Mouse (Mus musculus) testis, adult 2 months (tissue): ENCODE measurements around the gene Ddx4.

Experiments used
- CTCF ChIP-seq: fragments of 200-500 bp; IDR thresholded peaks from 2 replicates; pipeline ENCODE4 v1.5.1; 2012; ENCODE audit warnings: low read depth, mild to moderate bottlenecking, inconsistent platforms, low read length, moderate library complexity; ENCODE audit not compliant: control insufficient read depth, insufficient read depth, insufficient replicate concordance
- POLR2A ChIP-seq: fragments of 200-500 bp; IDR thresholded peaks from 2 replicates; pipeline ENCODE4 v1.6.1; 2012; ENCODE audit warnings: low read depth, mild to moderate bottlenecking, inconsistent platforms, low read length, moderate library complexity; ENCODE audit not compliant: control insufficient read depth

DNA sequence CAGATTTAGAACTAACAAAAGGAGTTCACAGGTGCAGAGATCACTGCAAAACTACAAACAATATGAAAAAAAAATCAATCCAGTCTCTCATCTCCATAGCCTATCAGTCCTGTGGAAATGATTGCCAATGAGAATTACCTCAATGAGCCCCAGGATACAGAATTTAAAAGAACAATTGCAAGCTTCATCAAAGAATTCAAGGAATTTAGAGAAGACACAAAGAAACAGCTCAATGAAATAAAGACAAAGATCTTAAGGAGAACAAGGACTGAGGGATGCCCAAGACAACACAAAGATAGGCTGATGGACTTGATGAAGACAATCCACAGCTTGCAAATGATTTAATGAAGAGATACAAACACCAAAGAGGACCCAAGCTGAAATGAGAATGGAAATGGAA, 78.5 kb downstream of the Ddx4 start:
- TF ChIP-seq CTCF, result no peak
- TF ChIP-seq POLR2A, result no peak
